Mouse (Mus musculus) small intestine, adult 2 months (tissue): ENCODE results near the gene Jak1.

ENCODE experiments used
- CTCF ChIP-seq: fragments of 200-500 bp; IDR thresholded peaks from 2 replicates; pipeline ENCODE4 v1.5.1; 2012; ENCODE audit warnings: low read depth, mild to moderate bottlenecking, control low read depth, inconsistent platforms, low read length, moderate library complexity, mixed read lengths; ENCODE audit not compliant: insufficient replicate concordance, insufficient read length; ENCODE audit errors: extremely low read depth
- POLR2A ChIP-seq: fragments of 200-500 bp; IDR thresholded peaks from 2 replicates; pipeline ENCODE4 v1.6.1; 2012; ENCODE audit warnings: low read depth, mild to moderate bottlenecking, control low read depth, inconsistent platforms, low read length, moderate library complexity

DNA sequence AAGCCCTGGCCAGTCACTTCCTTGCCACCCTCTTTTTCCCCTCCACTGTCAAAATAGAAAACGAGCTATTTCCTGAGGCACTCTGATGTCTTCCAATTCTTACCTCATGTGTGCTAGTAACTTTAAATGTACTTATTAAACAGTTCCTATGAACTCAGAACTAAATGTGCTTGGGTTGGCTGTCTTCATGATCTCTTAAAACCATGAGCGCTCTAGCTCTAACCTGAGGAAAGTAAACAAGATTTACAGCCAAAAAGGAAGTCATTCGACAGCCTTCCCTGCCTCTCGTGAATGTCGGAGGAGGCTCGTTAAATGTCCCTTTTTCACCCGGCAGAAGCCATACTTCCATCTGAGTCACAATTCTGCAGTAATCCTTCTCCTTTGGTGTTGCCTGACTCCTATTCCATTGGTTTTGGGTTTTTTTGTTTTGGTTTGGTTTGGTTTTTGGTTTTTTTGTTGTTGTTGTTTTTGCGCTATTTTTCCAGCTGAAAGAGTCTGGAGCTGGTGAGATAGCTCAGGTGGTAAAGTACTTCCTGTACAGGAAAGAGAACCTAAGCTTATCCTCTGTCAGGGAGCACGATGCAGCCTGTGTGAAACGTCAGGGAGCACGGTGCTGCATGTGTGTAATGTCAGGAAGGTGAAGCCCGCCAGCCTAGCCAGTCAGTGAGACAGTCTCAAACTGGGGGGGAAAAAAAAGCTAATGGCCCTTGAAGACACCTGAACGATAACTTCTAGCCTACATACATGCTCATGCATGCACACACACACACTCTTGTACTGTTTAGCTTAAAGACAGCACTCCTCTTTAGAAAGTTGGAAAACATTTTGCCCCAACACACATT is 12.1 kb downstream of the Jak1 start:
- no peak for TF ChIP-seq CTCF
- TF ChIP-seq POLR2A: no peak
